Mouse (Mus musculus): Measurements from ENCODE around the gene Ngb. TPM values are rescaled to one million over a fixed set of nuclear protein-coding genes. Genes with fewer than 3 reads are reported as not detected.

The Ngb gene
- total and polyA plus RNA-seq, 2 experiments, result 0.18 to 0.23 TPM

- Histone ChIP-seq H3K36me3 (ENCODE audit: control insufficient read depth, insufficient read depth, low read length) (no peaks in the 10 kb centered on the region), H3K4me3 (ENCODE audit: insufficient read depth, low read depth, low read length) (no peak overlapping the region), H3K9ac (ENCODE audit: low read depth, low read length) (no peak overlapping the region), H3K79me2 (ENCODE audit: control insufficient read depth, insufficient read depth, low read length) (no peaks in the 10 kb centered on the region), H3K27me3 (ENCODE audit: control insufficient read depth, insufficient read depth, low read length) (no peaks in the 10 kb centered on the region), H3K4me1 (ENCODE audit: control insufficient read depth, insufficient read depth, low read length) (no peaks in the 10 kb centered on the region), H3K27ac (replicated peaks; ENCODE audit: insufficient read depth, low read depth, low read length) (no peak overlapping the region)
- no peak for DNase-seq (ENCODE audit: extremely low read depth, low read depth, low spot score)
- TF ChIP-seq CTCF (IDR thresholded peaks at IDR 0.05; ENCODE audit: low read depth, low read length) (no peak), POLR2A (IDR thresholded peaks at IDR 0.05; ENCODE audit: extremely low read depth, insufficient read depth, low read length) (no peak)
- 93% methylated on average over 2 of the region's 2 CpGs for WGBS
Measured at GRCm38 (mm10) chr12:87076610-87077009, 25.7 kb downstream of the Ngb start.

- Histone ChIP-seq H3K27ac (replicated peaks; ENCODE audit: insufficient read depth, low read depth, low read length) (no peak overlapping the region), H3K9ac (ENCODE audit: low read depth, low read length) (no peak overlapping the region), H3K4me3 (ENCODE audit: insufficient read depth, low read depth, low read length) (no peak overlapping the region), H3K36me3 (ENCODE audit: control insufficient read depth, insufficient read depth, low read length) (no peaks in the 10 kb centered on the region), H3K27me3 (ENCODE audit: control insufficient read depth, insufficient read depth, low read length) (no peaks in the 10 kb centered on the region), H3K4me1 (ENCODE audit: control insufficient read depth, insufficient read depth, low read length) (no peaks in the 10 kb centered on the region), H3K79me2 (ENCODE audit: control insufficient read depth, insufficient read depth, low read length) (no peaks in the 10 kb centered on the region)
- no peak for DNase-seq (ENCODE audit: extremely low read depth, low read depth, low spot score)
- WGBS, result 64% methylated on average over 5 of the region's 5 CpGs
- no peak for TF ChIP-seq CTCF (IDR thresholded peaks at IDR 0.05; ENCODE audit: low read depth, low read length)
- TF ChIP-seq POLR2A (IDR thresholded peaks at IDR 0.05; ENCODE audit: extremely low read depth, insufficient read depth, low read length), result no peak
Measured at GRCm38 (mm10) chr12:87070520-87070919, 31.8 kb downstream of the Ngb start.

DNA sequence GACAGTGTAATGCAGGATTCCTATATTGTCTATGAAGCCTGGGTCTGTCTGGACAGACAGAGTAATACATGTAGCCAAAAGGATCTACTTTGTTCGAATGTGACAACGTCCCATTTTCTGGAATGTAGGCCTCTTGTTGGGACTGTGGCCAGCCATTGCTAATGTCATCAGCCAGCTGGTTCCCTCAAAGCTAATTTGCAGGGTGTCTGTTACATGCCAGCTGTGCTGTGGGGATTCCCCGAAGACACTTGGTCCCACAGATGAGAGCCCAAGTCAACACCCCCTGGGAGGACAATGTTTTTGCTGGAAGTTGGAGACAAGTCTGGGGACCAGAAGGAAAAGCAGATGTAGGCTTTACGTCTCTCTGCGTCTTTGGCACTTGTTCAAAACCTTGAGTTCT lies 35.9 kb downstream of the Ngb start:
- no peaks in the 10 kb centered on the region for H3K36me3 ChIP-seq (ENCODE audit: control insufficient read depth, insufficient read depth, low read length)
- TF ChIP-seq POLR2A (IDR thresholded peaks at IDR 0.05; ENCODE audit: extremely low read depth, insufficient read depth, low read length) (no peak), CTCF (IDR thresholded peaks at IDR 0.05; ENCODE audit: low read depth, low read length) (no peak)
- H3K4me1 ChIP-seq (ENCODE audit: control insufficient read depth, insufficient read depth, low read length), result no peaks in the 10 kb centered on the region
- H3K4me3 ChIP-seq (ENCODE audit: insufficient read depth, low read depth, low read length), result no peak overlapping the region
- 82% methylated on average over 5 of the region's 5 CpGs for WGBS
- no peaks in the 10 kb centered on the region for H3K79me2 ChIP-seq (ENCODE audit: control insufficient read depth, insufficient read depth, low read length)
- no peaks in the 10 kb centered on the region for H3K27me3 ChIP-seq (ENCODE audit: control insufficient read depth, insufficient read depth, low read length)
- no peak overlapping the region for H3K9ac ChIP-seq (ENCODE audit: low read depth, low read length)
- DNase-seq (ENCODE audit: extremely low read depth, low read depth, low spot score), result no peak
- no peak overlapping the region for H3K27ac ChIP-seq (replicated peaks; ENCODE audit: insufficient read depth, low read depth, low read length)

- H3K36me3 ChIP-seq (ENCODE audit: control insufficient read depth, insufficient read depth, low read length), result no peaks in the 10 kb centered on the region
- no peak overlapping the region for H3K9ac ChIP-seq (ENCODE audit: low read depth, low read length)
- no peak overlapping the region for H3K4me3 ChIP-seq (ENCODE audit: insufficient read depth, low read depth, low read length)
- 89% methylated on average over 11 of the region's 11 CpGs for WGBS
- no peaks in the 10 kb centered on the region for H3K79me2 ChIP-seq (ENCODE audit: control insufficient read depth, insufficient read depth, low read length)
- no peaks in the 10 kb centered on the region for H3K27me3 ChIP-seq (ENCODE audit: control insufficient read depth, insufficient read depth, low read length)
- no peak overlapping the region for H3K27ac ChIP-seq (replicated peaks; ENCODE audit: insufficient read depth, low read depth, low read length)
- H3K4me1 ChIP-seq (ENCODE audit: control insufficient read depth, insufficient read depth, low read length), result no peaks in the 10 kb centered on the region
- DNase-seq (ENCODE audit: extremely low read depth, low read depth, low spot score), result no peak
- TF ChIP-seq CTCF (IDR thresholded peaks at IDR 0.05; ENCODE audit: low read depth, low read length) (no peak), POLR2A (IDR thresholded peaks at IDR 0.05; ENCODE audit: extremely low read depth, insufficient read depth, low read length) (no peak)
Measured at GRCm38 (mm10) chr12:87065446-87065845, 36.9 kb downstream of the Ngb start.

- no peak overlapping the region for H3K27ac ChIP-seq (replicated peaks; ENCODE audit: insufficient read depth, low read depth, low read length)
- H3K4me3 ChIP-seq (ENCODE audit: insufficient read depth, low read depth, low read length), result no peak overlapping the region
- H3K9ac ChIP-seq (ENCODE audit: low read depth, low read length), result no peak overlapping the region
- TF ChIP-seq POLR2A (IDR thresholded peaks at IDR 0.05; ENCODE audit: extremely low read depth, insufficient read depth, low read length) (no peak), CTCF (IDR thresholded peaks at IDR 0.05; ENCODE audit: low read depth, low read length) (no peak)
- H3K79me2 ChIP-seq (ENCODE audit: control insufficient read depth, insufficient read depth, low read length), result no peaks in the 10 kb centered on the region
- H3K4me1 ChIP-seq (ENCODE audit: control insufficient read depth, insufficient read depth, low read length), result no peaks in the 10 kb centered on the region
- no peaks in the 10 kb centered on the region for H3K27me3 ChIP-seq (ENCODE audit: control insufficient read depth, insufficient read depth, low read length)
- DNase-seq (ENCODE audit: extremely low read depth, low read depth, low spot score), result no peak
- H3K36me3 ChIP-seq (ENCODE audit: control insufficient read depth, insufficient read depth, low read length), result no peaks in the 10 kb centered on the region
- 58% methylated on average over 17 of the region's 17 CpGs for WGBS
Measured at GRCm38 (mm10) chr12:87057066-87057465, 45.3 kb downstream of the Ngb start.

- H3K36me3 ChIP-seq (ENCODE audit: control insufficient read depth, insufficient read depth, low read length), result no peaks in the 10 kb centered on the region
- 61% methylated on average over 7 of the region's 7 CpGs for WGBS
- TF ChIP-seq POLR2A (IDR thresholded peaks at IDR 0.05; ENCODE audit: extremely low read depth, insufficient read depth, low read length), result no peak
- no peak for TF ChIP-seq CTCF (IDR thresholded peaks at IDR 0.05; ENCODE audit: low read depth, low read length)
- H3K79me2 ChIP-seq (ENCODE audit: control insufficient read depth, insufficient read depth, low read length), result no peaks in the 10 kb centered on the region
- no peak overlapping the region for H3K9ac ChIP-seq (ENCODE audit: low read depth, low read length)
- DNase-seq (ENCODE audit: extremely low read depth, low read depth, low spot score), result no peak
- no peak overlapping the region for H3K4me3 ChIP-seq (ENCODE audit: insufficient read depth, low read depth, low read length)
- H3K27ac ChIP-seq (replicated peaks; ENCODE audit: insufficient read depth, low read depth, low read length), result no peak overlapping the region
- H3K4me1 ChIP-seq (ENCODE audit: control insufficient read depth, insufficient read depth, low read length), result no peaks in the 10 kb centered on the region
- no peaks in the 10 kb centered on the region for H3K27me3 ChIP-seq (ENCODE audit: control insufficient read depth, insufficient read depth, low read length)
Measured at GRCm38 (mm10) chr12:87054873-87055272, 47.5 kb downstream of the Ngb start.

Data from liver, adult 2 months (tissue).